Mouse (Mus musculus) C2C12 (cell line): ENCODE measurements around the gene Daam1.

Experiments
- CEBPB ChIP-seq: IDR thresholded peaks from one replicate; pipeline ENCODE4 v1.6.1; 2011; ENCODE audit warnings: low read depth, mild to moderate bottlenecking, control low read depth, moderate library complexity
- CTCF ChIP-seq: IDR thresholded peaks from one replicate; pipeline ENCODE4 v1.5.1; 2011; ENCODE audit not compliant: control insufficient read depth, insufficient read depth, insufficient read length
- FOSL1 ChIP-seq: IDR thresholded peaks from one replicate; pipeline ENCODE4 v1.8.0; 2011; ENCODE audit warnings: mild to moderate bottlenecking, low read length; ENCODE audit not compliant: poor library complexity, insufficient read depth, severe bottlenecking
- MAX ChIP-seq: IDR thresholded peaks from one replicate; pipeline ENCODE4 v1.6.1; 2011; ENCODE audit warnings: mild to moderate bottlenecking, control low read depth
- MYOD1 ChIP-seq: IDR thresholded peaks from one replicate; pipeline ENCODE4 v1.6.1; 2011; ENCODE audit warnings: low read depth; ENCODE audit not compliant: control insufficient read depth, insufficient read length
- MYOG ChIP-seq: IDR thresholded peaks from one replicate; pipeline ENCODE4 v1.6.1; 2011; ENCODE audit not compliant: control insufficient read depth, insufficient read length; ENCODE audit errors: extremely low read depth
- USF1 ChIP-seq: IDR thresholded peaks from one replicate; pipeline ENCODE4 v1.6.1; 2011; ENCODE audit warnings: low read depth, mild to moderate bottlenecking, control low read depth, moderate library complexity

DNA sequence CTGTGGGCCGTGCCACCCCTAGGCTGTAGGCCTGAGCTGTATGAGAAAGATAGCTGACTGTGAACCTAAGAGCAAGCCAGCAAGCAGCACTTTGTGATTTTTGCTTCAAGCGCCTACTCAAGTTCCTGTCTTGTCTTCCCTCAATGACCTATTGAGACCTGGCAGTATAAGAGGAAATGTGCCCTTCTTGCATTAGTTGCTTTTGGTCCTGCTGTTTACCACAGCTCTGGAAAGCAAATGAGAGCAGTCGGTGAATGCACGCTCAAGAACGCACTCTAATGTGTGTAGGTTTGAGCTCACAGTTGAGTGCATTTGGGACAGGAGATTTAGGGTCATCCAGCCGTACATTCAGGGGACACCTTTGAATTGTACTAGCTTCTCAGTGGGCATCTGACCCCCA, 118.1 kb downstream of the Daam1 start:
- no peak for TF ChIP-seq CTCF
- no peak for TF ChIP-seq MAX
- no peak for TF ChIP-seq MYOD1
- no peak for TF ChIP-seq MYOG
- TF ChIP-seq USF1, result no peak
- no peak for TF ChIP-seq CEBPB
- TF ChIP-seq FOSL1, result no peak
